Mouse (Mus musculus) lung, postnatal 0 days (tissue): ENCODE data around the gene Gramd2. TPM values are rescaled to one million over a fixed set of nuclear protein-coding genes. Genes with fewer than 3 reads are reported as not detected.

Experiments used
- ATAC-seq: fragments of 200-750 bp; cut with Nextera tagmentation; 2 replicates; pipeline ENCODE4 v1.8.0; 2017; ENCODE audit warnings: moderate library complexity
- DNase-seq: peaks from one replicate; pipeline ENCODE4 v3.0.0-alpha.2; 2016; ENCODE audit warnings: low spot score
- H3K27ac ChIP-seq: fragments of 300-500 bp; sonication (generic); 2 replicates; pipeline ENCODE4 v1.5.1; 2014; ENCODE audit warnings: antibody characterized with exemption, mild to moderate bottlenecking, low read length, mixed read lengths
- H3K27me3 ChIP-seq: fragments of 300-500 bp; sonication (generic); replicated peaks from 2 replicates; pipeline ENCODE4 v1.6.1; 2014; ENCODE audit warnings: low read length, mixed read lengths; ENCODE audit not compliant: insufficient read depth
- H3K36me3 ChIP-seq: fragments of 300-500 bp; sonication (generic); 2 replicates; pipeline ENCODE4 v1.6.1; 2014; ENCODE audit warnings: low read length, mixed read lengths; ENCODE audit not compliant: insufficient read depth
- H3K4me1 ChIP-seq: fragments of 300-500 bp; sonication (generic); 2 replicates; pipeline ENCODE4 v1.6.1; 2014; ENCODE audit warnings: antibody characterized with exemption, low read depth, low read length, mixed read lengths; ENCODE audit not compliant: insufficient read depth
- H3K4me2 ChIP-seq: fragments of 300-500 bp; sonication (generic); replicated peaks from 2 replicates; pipeline ENCODE4 v1.6.1; 2014; ENCODE audit warnings: low read depth, mild to moderate bottlenecking, low read length, moderate library complexity, mixed read lengths
- H3K4me3 ChIP-seq: fragments of 300-500 bp; sonication (generic); 2 replicates; pipeline ENCODE4 v1.5.1; 2014; ENCODE audit warnings: low read depth, low read length
- H3K9ac ChIP-seq: fragments of 300-500 bp; sonication (generic); replicated peaks from 2 replicates; pipeline ENCODE4 v1.6.1; 2014; ENCODE audit warnings: low read depth, mild to moderate bottlenecking
- H3K9me3 ChIP-seq: fragments of 300-500 bp; sonication (generic); 2 replicates; pipeline ENCODE4 v1.6.1; 2016; ENCODE audit warnings: low read length, mixed read lengths
- CTCF ChIP-seq: IDR thresholded peaks from 2 replicates; pipeline ENCODE4 v1.5.1; 2016; ENCODE audit warnings: antibody characterized with exemption, mild to moderate bottlenecking
- EP300 ChIP-seq: IDR thresholded peaks from 2 replicates; pipeline ENCODE4 v1.6.1; 2016; ENCODE audit warnings: antibody characterized with exemption, mild to moderate bottlenecking, control low read depth
- WGBS: fragments of 180-500 bp; shearing (Covaris S2); extraction: QIAGEN DNeasy Blood & Tissue Kit; methylation state at CpG from one replicate; pipeline ENCODE4 v1.1.7; 2014; 5-methylcytosine and 5-hydroxymethylcytosine counted together
- polyA plus RNA-seq: library from polyadenylated mRNA; unstranded; fragments of >200 nt; fragmentation: Nextera tagmentation; extraction: Ambion mirVana; gene quantifications from 2 replicates; pipeline ENCODE4 v1.2.1, GENCODE M21; 2015

The Gramd2 gene
- polyA plus RNA-seq, 1 experiment from 2014 or later = 95.2 TPM

DNA sequence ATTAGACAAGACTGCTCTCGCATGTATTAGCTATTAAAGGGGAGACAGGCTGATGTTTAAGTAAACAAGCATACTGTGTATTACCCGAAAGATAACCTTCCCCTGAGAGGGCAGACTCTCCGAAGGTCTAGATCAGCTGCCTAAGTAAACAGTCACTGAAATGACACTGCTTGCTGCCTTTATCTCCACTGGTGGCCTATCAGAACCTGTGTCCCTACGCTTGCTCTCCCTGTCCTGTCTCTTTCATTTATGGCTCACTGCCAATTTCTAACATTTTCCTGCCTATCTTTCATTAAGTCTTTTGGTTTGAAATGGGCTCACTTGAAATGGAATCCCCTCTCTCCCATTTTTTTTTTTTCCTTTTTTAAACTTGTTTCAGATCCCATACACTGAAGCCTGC is 55.5 kb downstream of the Gramd2 start:
- TF ChIP-seq CTCF (no peak), EP300 (no peak)
- DNase-seq = no peak
- no peaks in the 10 kb centered on the region for H3K9me3 ChIP-seq
- H3K36me3 ChIP-seq = no peaks in the 10 kb centered on the region
- no peak overlapping the region for H3K4me3 ChIP-seq
- H3K27ac ChIP-seq = no peak overlapping the region
- ATAC-seq = no peak
- no peak overlapping the region for H3K4me2 ChIP-seq
- H3K9ac ChIP-seq = no peak overlapping the region
- H3K27me3 ChIP-seq = no peaks in the 10 kb centered on the region
- 31% methylated on average over 4 of the region's 4 CpGs for WGBS
- H3K4me1 ChIP-seq = peaks cover 5% of the 10 kb centered on the region; the same call in 1 of the 2 replicates

- no peaks in the 10 kb centered on the region for H3K27me3 ChIP-seq
- WGBS = 75% methylated on average over 2 of the region's 2 CpGs
- no peak overlapping the region for H3K4me3 ChIP-seq
- no peaks in the 10 kb centered on the region for H3K4me1 ChIP-seq
- no peak for DNase-seq
- ATAC-seq = no peak
- no peaks in the 10 kb centered on the region for H3K36me3 ChIP-seq
- H3K4me2 ChIP-seq = no peak overlapping the region
- H3K9me3 ChIP-seq = no peaks in the 10 kb centered on the region
- H3K27ac ChIP-seq = no peak overlapping the region
- no peak overlapping the region for H3K9ac ChIP-seq
- TF ChIP-seq EP300 (no peak), CTCF (no peak)
These were observed 60.6 kb downstream of the Gramd2 start for GRCm38 (mm10) chr9:59740593-59740992.

DNA sequence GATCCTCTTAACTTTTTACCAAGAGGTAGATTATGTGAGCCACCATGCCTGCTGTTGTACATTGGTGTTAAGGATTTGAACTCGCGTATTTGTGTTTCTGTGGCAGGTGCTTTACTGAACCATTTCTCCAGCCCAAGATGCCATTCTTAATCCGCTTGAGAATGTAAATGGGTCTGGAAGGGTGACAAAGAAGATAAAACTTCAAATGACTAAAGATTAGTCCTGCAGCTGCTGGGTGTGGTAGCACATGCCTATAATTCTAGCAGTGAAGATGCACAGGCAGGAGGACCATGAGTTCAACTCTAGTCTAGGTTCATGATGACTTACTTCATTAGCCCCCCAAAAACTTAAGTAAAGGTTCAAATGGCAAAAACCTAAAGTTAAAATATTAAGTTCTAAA is 64.0 kb downstream of the Gramd2 start:
- no peaks in the 10 kb centered on the region for H3K4me1 ChIP-seq
- no peaks in the 10 kb centered on the region for H3K27me3 ChIP-seq
- no peak overlapping the region for H3K4me3 ChIP-seq
- TF ChIP-seq CTCF = no peak
- no peak for TF ChIP-seq EP300
- no peaks in the 10 kb centered on the region for H3K36me3 ChIP-seq
- no peak overlapping the region for H3K9ac ChIP-seq
- H3K27ac ChIP-seq = no peak overlapping the region
- H3K9me3 ChIP-seq = no peaks in the 10 kb centered on the region
- WGBS = 96% methylated on average over 3 of the region's 3 CpGs
- DNase-seq (no peak), ATAC-seq (no peak)
- H3K4me2 ChIP-seq = no peak overlapping the region

GRCm38 (mm10) chr9:59748387-59748786 is 68.4 kb downstream of the Gramd2 start:
- no peak overlapping the region for H3K27ac ChIP-seq
- TF ChIP-seq CTCF (no peak), EP300 (no peak)
- ATAC-seq = no peak
- peaks cover 4% of the 10 kb centered on the region; the same call in 1 of the 2 replicates for H3K4me1 ChIP-seq
- H3K27me3 ChIP-seq = no peaks in the 10 kb centered on the region
- no peak overlapping the region for H3K4me2 ChIP-seq
- WGBS = 78% methylated on average over 2 of the region's 2 CpGs
- no peaks in the 10 kb centered on the region for H3K9me3 ChIP-seq
- no peaks in the 10 kb centered on the region for H3K36me3 ChIP-seq
- H3K4me3 ChIP-seq = no peak overlapping the region
- H3K9ac ChIP-seq = no peak overlapping the region
- DNase-seq = no peak

- H3K4me2 ChIP-seq = no peak overlapping the region
- H3K27me3 ChIP-seq = no peaks in the 10 kb centered on the region
- H3K4me3 ChIP-seq = no peak overlapping the region
- no peak for ATAC-seq
- H3K9ac ChIP-seq = no peak overlapping the region
- TF ChIP-seq EP300 (no peak), CTCF (no peak)
- no peaks in the 10 kb centered on the region for H3K36me3 ChIP-seq
- no peaks in the 10 kb centered on the region for H3K9me3 ChIP-seq
- H3K27ac ChIP-seq = no peak overlapping the region
- H3K4me1 ChIP-seq = peaks cover 4% of the 10 kb centered on the region; the same call in 1 of the 2 replicates
- DNase-seq = no peak
- WGBS = 79% methylated on average over 11 of the region's 11 CpGs
These were observed 69.0 kb downstream of the Gramd2 start for GRCm38 (mm10) chr9:59748969-59749368.

DNA sequence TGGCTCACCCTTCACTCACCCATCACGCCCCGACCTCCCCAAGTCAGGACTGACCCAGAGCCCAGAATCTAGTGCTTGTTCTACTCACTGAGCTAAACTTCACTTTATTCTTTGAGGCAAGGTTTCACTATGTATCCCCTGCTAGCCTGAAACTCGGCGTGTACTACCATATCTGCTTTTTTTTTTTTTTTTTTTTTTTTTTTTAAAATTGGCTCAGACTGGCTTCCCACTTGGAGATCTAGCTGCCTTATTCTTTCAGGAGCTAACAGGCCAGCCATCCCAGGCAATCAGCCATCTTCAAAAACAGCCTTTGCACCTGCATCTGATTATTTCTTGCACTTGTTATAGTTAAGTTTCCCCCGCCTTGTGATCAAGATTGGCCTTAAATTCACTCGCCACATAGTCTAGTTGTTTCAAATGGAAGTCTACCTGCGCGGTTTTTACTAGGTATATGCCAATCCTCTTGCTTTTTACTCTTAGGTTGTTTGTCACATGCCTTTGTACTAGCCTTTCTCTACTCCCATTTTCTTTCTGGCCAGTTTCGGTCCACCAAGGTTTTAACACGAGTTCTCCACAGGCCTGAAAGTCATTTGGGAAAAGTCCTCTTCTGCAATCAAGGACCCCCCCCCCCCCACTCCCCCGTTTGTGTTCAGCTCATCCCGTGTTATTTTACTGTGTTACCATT is 69.8 kb downstream of the Gramd2 start:
- Histone ChIP-seq H3K4me1 (peaks cover 4% of the 10 kb centered on the region; the same call in 1 of the 2 replicates), H3K27ac (no peak overlapping the region), H3K36me3 (no peaks in the 10 kb centered on the region), H3K4me3 (peak overlapping the region; percentile 86), H3K9me3 (no peaks in the 10 kb centered on the region), H3K4me2 (peak overlapping the region; percentile 59), H3K9ac (peak overlapping the region; percentile 29; the same call in 1 of the 2 replicates), H3K27me3 (no peaks in the 10 kb centered on the region)
- WGBS = 32% methylated on average over 12 of the region's 12 CpGs
- ATAC-seq (no peak), DNase-seq (no peak)
- TF ChIP-seq EP300 = no peak
- no peak for TF ChIP-seq CTCF
